Mouse (Mus musculus): Measurements from ENCODE around the gene Srms. TPM values are rescaled to one million over a fixed set of nuclear protein-coding genes. Genes with fewer than 3 reads are reported as not detected.

Gene Srms
- polyA plus RNA-seq, 1 experiment from 2014 or later, result 0.16 TPM

DNA sequence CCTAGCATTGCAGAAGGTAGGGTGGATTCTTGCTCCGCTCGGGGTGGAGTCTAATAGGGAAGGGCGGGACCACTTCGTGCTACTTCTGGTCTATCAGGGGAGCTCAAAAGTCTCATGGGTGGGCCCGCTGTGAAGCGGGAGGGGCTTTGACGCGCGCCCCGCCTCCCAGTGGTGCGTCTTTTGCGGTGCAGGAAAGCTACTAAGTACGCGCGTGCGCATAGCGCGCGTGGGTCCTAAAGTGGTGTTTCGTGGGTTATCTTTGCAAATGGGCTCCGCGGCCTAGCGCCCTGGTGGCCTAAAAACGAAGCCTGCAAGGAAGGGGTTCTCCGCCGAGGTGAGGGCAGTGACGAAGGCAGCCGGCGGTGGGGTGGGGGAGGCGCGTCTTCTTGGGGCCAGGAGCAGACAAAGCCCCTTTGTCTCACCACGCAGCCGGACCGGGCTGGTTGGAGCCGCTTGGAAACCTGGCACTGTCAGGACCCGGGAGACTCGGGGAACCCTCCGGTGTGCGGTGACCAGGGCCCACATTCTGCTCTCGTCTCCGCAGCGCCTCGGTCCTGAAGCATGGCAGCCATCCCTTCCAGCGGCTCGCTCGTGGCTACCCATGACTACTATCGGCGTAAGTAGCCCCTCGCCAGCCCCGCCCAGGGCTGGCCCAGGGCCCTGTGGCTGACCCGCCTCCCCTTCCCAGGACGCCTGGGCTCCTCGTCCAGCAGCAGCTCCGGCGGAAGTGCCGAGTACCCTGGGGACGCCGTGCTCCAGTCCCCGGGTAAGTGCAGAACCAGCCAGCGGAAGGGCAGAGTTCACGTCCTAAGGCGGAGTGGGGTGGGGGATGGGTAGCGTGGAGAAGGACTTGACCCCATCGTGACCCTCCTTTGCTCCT, 25.6 kb downstream of the Srms start, which contains the start of gene Ppdpf:
Gene Ppdpf, plus strand, starts transcription at position 127 of the 880 bp plus-strand sequence.
- peak within 1 kb of the TSS; percentile 70 for H3K4me3 ChIP-seq
- H3K4me1 ChIP-seq, result peaks cover 23% of the 10 kb centered on the region
- no peaks in the 10 kb centered on the region for H3K27me3 ChIP-seq (replicated peaks; ENCODE audit: low read depth, poor library complexity, severe bottlenecking)
- under 1% methylated on average over 64 of the region's 64 CpGs for WGBS
- H3K27ac ChIP-seq (replicated peaks), result peak within 1 kb of the TSS; percentile 99
- H3K36me3 ChIP-seq (replicated peaks), result peaks cover 17% of the 10 kb centered on the region
- peak; percentile 92 for DNase-seq (ENCODE audit: low spot score)
- no peaks in the 10 kb centered on the region for H3K9me3 ChIP-seq

DNA sequence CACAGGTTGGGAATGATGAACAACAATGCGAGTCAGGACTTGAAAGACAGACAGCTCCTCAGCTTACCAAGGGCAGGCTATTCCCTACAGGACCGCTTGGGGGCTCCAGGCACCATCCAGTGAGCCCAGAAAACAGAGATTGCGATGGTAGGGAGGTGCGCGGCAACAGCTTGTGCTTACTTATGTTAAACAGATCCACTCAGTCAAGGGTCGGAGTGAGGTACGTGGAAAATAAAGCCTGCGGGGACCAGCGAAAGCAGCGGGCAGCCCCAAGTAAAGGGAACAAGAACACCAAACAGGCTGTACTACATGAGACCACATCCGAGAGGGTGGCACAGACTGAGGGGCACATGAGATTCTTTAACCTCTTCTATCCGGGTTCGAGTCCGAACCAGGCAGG, 26.4 kb downstream of the Srms start:
- Histone ChIP-seq H3K36me3 (replicated peaks) (peaks cover 17% of the 10 kb centered on the region), H3K27ac (replicated peaks) (peak overlapping the region; percentile 99), H3K4me1 (peaks cover 23% of the 10 kb centered on the region), H3K9me3 (no peaks in the 10 kb centered on the region), H3K4me3 (peak overlapping the region; percentile 70), H3K27me3 (replicated peaks; ENCODE audit: low read depth, poor library complexity, severe bottlenecking) (no peaks in the 10 kb centered on the region)
- WGBS, result under 1% methylated on average over 14 of the region's 14 CpGs
- DNase-seq (ENCODE audit: low spot score), result peak; percentile 90

DNA sequence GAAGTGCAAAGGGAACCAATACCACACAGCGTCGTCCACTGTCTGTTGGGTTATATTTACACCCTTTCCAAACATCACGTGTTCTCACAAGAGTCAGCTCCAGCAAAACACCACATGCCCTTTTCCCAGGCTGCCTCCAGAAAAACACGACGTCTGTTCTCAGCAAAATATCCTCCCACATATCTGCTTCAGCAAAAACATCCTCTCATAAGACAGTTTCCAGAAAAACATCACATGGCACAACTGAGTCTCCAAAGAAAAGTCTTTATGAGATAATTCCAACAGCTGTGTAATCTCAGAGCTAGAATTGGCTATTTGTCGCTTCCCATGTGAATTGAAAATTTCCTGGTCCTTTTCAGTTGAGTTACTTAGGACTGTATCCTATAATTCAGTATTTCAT, 32.1 kb downstream of the Srms start:
- Histone ChIP-seq H3K9me3 (no peaks in the 10 kb centered on the region), H3K36me3 (replicated peaks) (no peaks in the 10 kb centered on the region), H3K27ac (replicated peaks) (no peak overlapping the region), H3K4me3 (no peak overlapping the region), H3K4me1 (no peaks in the 10 kb centered on the region), H3K27me3 (replicated peaks; ENCODE audit: low read depth, poor library complexity, severe bottlenecking) (no peaks in the 10 kb centered on the region)
- no peak for DNase-seq (ENCODE audit: low spot score)
- 83% methylated on average over 6 of the region's 6 CpGs for WGBS

DNA sequence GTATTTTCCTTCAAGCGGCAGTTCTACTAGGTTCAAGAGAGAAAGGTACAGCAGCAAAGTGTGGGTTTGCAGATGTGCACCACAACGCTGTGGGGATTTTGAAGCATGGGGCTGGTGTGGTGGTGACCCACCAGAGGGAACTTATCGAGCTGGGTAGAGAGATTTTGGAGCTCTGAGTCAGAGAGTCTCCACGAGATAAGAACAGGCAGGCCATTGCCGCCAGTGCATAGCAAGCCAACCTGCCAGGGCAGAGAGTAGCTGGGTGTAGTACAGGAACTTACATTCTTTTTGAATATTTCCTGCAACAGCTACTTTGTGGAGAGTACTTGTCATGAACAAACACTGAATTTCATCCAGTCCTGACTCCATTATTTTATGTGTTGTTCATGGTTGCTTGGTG, 34.5 kb downstream of the Srms start:
- 88% methylated on average over 5 of the region's 5 CpGs for WGBS
- Histone ChIP-seq H3K4me3 (no peak overlapping the region), H3K27ac (replicated peaks) (no peak overlapping the region), H3K4me1 (no peaks in the 10 kb centered on the region), H3K27me3 (replicated peaks; ENCODE audit: low read depth, poor library complexity, severe bottlenecking) (no peaks in the 10 kb centered on the region), H3K9me3 (no peaks in the 10 kb centered on the region), H3K36me3 (replicated peaks) (no peaks in the 10 kb centered on the region)
- DNase-seq (ENCODE audit: low spot score), result no peak

DNA sequence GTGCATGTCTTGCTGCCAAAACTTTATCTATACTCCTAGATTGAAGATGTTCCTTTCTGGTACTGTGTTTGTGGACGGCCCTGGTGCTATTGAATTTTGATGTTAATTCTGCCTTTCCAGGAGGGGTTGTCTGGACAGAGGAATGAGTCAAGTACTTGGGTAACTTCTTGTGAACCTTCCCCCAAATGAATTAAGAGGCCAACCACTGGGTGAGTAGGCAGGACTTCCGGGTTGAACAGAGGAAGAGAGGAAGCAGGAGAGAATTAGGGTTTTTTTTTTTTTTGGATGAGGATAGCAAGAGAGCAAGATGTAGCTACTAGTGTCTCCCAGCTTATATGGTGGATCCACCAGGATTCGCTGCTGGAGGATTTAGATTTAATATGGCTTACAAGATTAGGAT, 35.0 kb downstream of the Srms start:
- DNase-seq (ENCODE audit: low spot score), result no peak
- Histone ChIP-seq H3K27me3 (replicated peaks; ENCODE audit: low read depth, poor library complexity, severe bottlenecking) (no peaks in the 10 kb centered on the region), H3K9me3 (no peaks in the 10 kb centered on the region), H3K4me3 (no peak overlapping the region), H3K4me1 (no peaks in the 10 kb centered on the region), H3K36me3 (replicated peaks) (no peaks in the 10 kb centered on the region), H3K27ac (replicated peaks) (no peak overlapping the region)
- WGBS, result 83% methylated on average over 3 of the region's 3 CpGs

DNA sequence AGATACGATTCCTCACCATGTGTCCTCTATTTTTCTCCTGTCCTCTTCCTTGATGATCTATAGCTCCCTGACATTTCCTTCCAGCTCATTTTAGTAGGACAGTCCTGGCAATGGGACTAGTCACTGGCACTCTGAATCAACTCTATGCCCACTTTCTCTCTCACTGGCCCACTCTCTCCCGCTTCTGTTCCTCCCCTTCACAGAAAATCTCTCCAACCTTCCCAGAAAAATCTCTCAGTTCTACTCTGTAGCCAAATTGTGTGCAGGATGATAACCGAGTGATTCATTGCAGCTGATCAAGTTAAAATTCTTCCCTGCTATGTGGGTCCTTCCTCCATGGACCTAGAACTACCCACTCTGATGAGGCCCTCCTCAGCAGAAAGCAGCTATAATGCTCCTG, 38.3 kb downstream of the Srms start:
- Histone ChIP-seq H3K9me3 (no peaks in the 10 kb centered on the region), H3K27me3 (replicated peaks; ENCODE audit: low read depth, poor library complexity, severe bottlenecking) (no peaks in the 10 kb centered on the region), H3K4me3 (no peak overlapping the region), H3K36me3 (replicated peaks) (no peaks in the 10 kb centered on the region), H3K4me1 (no peaks in the 10 kb centered on the region), H3K27ac (replicated peaks) (no peak overlapping the region)
- DNase-seq (ENCODE audit: low spot score), result no peak
- WGBS, result 89% methylated on average over 3 of the region's 3 CpGs

DNA sequence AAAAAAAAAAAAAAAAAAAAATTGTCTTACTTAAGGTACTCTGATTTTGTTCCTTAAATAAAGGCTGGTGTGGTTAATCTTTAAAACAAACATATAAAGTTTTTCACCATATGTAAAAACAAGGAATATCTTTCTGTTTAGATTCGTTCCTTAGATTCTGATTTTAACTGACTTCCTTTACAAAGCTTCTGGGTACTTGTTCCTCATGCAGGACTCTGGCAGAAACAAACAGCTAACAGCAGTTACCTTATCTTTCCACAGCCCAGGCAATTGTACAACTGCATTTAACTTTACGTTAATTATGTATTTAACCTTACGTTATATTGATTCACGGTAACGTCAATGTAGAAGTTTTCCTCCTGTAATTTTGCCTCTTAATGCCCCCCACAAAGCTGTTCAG, 46.5 kb downstream of the Srms start:
- DNase-seq (ENCODE audit: low spot score), result no peak
- H3K9me3 ChIP-seq, result no peaks in the 10 kb centered on the region
- H3K36me3 ChIP-seq (replicated peaks), result no peaks in the 10 kb centered on the region
- no peak overlapping the region for H3K4me3 ChIP-seq
- H3K27ac ChIP-seq (replicated peaks), result no peak overlapping the region
- 85% methylated on average over 5 of the region's 5 CpGs for WGBS
- no peaks in the 10 kb centered on the region for H3K4me1 ChIP-seq
- peaks cover 10% of the 10 kb centered on the region; the same call in 1 of the 2 replicates for H3K27me3 ChIP-seq (replicated peaks; ENCODE audit: low read depth, poor library complexity, severe bottlenecking)

DNA sequence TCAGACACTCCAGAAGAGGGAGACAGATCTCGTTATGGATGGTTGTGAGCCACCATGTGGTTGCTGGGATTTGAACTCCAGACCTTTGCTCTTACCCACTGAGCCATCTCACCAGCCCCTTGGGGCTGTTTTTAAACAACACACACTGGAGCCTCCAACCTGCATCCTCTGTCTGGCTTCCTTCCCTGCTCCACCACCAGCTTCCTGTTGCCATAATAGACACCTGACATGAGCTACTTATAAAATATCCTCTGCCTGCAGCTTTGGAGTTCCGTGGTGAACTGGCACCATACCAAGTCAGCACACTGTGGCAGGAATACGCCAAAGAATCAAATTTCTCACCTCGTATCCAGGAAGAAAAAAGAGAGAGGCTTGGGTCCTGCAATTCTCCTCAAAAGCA, 52.2 kb downstream of the Srms start:
- H3K4me3 ChIP-seq, result no peak overlapping the region
- no peaks in the 10 kb centered on the region for H3K36me3 ChIP-seq (replicated peaks)
- H3K27ac ChIP-seq (replicated peaks), result no peak overlapping the region
- H3K4me1 ChIP-seq, result peaks cover 22% of the 10 kb centered on the region
- WGBS, result 82% methylated on average over 4 of the region's 4 CpGs
- DNase-seq (ENCODE audit: low spot score), result no peak
- H3K27me3 ChIP-seq (replicated peaks; ENCODE audit: low read depth, poor library complexity, severe bottlenecking), result peaks cover 44% of the 10 kb centered on the region
- H3K9me3 ChIP-seq, result no peaks in the 10 kb centered on the region

DNA sequence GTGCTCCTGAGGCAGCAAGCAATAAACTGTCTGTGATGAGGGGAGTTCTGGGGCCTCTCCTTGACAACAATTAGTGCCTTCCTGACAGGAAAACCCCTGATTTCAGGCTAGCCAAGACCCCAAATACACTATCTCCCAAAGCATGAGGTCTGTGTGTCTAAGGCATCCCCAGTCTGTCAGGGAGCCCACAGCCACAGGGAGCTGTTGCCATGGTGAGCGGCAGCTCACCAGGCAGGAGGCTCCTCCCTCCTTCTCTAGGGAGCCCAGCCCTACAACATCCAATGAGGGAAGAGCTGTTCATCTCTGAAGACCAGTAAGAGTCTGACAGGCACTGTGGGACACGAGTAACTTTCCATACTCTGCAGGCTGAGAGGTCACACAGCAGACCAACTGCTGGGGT, 53.2 kb downstream of the Srms start:
- 0% methylated on average over 2 of the region's 2 CpGs for WGBS
- DNase-seq (ENCODE audit: low spot score), result peak; percentile 49
- no peak overlapping the region for H3K4me3 ChIP-seq
- H3K9me3 ChIP-seq, result no peaks in the 10 kb centered on the region
- H3K27ac ChIP-seq (replicated peaks), result no peak overlapping the region
- H3K27me3 ChIP-seq (replicated peaks; ENCODE audit: low read depth, poor library complexity, severe bottlenecking), result peaks cover 48% of the 10 kb centered on the region
- peaks cover 23% of the 10 kb centered on the region for H3K4me1 ChIP-seq
- no peaks in the 10 kb centered on the region for H3K36me3 ChIP-seq (replicated peaks)

DNA sequence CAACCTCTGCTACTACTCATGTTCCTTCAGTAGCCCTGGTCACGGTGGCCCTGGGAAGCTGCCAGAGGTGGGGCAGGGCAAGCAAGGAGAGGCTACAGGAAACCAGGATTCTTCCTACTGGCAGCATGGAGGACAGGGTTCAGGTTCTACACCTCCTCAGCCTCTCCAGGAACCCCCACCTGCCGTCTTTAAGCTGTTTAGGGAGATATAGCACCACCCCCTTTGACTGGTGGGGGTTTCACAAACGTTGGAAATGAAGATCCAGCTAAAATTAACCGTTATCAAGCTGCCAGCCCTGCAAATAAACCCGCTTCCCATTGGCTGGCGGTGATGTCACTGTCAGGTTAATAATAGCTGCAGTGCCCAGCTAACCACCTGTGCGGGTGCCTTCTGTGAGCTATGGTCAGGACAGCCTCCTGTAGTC, 53.9 kb downstream of the Srms start:
- DNase-seq (ENCODE audit: low spot score), result no peak
- no peaks in the 10 kb centered on the region for H3K9me3 ChIP-seq
- H3K27me3 ChIP-seq (replicated peaks; ENCODE audit: low read depth, poor library complexity, severe bottlenecking), result peaks cover 55% of the 10 kb centered on the region
- H3K4me1 ChIP-seq, result peaks cover 23% of the 10 kb centered on the region
- H3K4me3 ChIP-seq, result no peak overlapping the region
- WGBS, result 60% methylated on average over 7 of the region's 7 CpGs
- no peak overlapping the region for H3K27ac ChIP-seq (replicated peaks)
- no peaks in the 10 kb centered on the region for H3K36me3 ChIP-seq (replicated peaks)

DNA sequence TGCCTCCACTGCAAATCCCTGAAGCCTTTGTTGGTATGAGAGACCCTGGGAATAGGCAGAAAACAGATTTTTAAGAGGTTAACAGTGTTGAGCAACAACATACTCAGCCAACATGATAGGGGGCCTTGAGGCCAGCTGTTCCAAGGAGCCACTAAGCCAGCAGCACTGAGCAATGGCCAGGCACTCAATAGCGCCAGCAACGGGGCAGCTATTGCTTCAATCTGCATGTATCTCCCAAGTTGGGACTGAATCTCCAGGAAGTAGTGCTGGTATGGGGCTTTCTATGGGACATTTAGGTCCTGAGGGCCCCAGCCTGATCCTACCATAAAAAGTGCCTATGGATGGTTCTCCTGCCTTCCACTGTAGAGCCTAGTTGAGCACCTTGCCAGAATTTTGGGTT, 54.5 kb downstream of the Srms start:
- Histone ChIP-seq H3K27ac (replicated peaks) (no peak overlapping the region), H3K4me3 (no peak overlapping the region), H3K36me3 (replicated peaks) (no peaks in the 10 kb centered on the region), H3K4me1 (peaks cover 23% of the 10 kb centered on the region), H3K27me3 (replicated peaks; ENCODE audit: low read depth, poor library complexity, severe bottlenecking) (peaks cover 57% of the 10 kb centered on the region), H3K9me3 (no peaks in the 10 kb centered on the region)
- WGBS, result 92% methylated on average over 2 of the region's 2 CpGs
- DNase-seq (ENCODE audit: low spot score), result no peak

DNA sequence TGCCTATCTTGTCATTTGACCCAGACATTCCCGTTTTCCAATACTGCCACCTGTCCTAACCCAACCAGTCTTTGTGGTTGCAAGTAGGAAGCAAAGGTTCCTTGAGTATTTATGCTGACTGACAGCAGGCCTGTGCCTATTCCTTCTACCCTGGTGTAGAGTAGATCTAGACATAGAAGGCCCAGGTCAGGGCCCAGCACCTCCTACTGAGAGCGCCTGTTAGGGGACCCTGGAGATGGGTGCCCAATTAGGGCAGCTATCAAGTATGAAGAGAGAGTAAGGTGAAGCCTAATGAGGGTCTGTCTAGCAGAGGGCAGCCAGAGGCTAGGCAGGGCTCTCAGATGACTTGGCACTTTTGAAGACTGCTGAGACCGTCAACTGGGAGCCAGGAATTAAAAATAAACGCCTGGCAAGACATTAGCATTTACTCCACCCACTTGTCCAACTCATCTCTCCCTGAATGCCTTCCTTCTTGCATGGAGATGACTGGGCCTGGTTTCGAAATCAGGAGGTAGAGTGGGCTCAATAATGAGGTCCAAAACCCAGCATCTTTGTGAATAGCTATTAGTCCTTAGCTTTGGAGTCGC, 55.2 kb downstream of the Srms start:
- Histone ChIP-seq H3K36me3 (replicated peaks) (no peaks in the 10 kb centered on the region), H3K9me3 (no peaks in the 10 kb centered on the region), H3K27me3 (replicated peaks; ENCODE audit: low read depth, poor library complexity, severe bottlenecking) (peaks cover 64% of the 10 kb centered on the region), H3K4me1 (peaks cover 23% of the 10 kb centered on the region), H3K4me3 (no peak overlapping the region), H3K27ac (replicated peaks) (no peak overlapping the region)
- DNase-seq (ENCODE audit: low spot score), result no peak
- 81% methylated on average over 6 of the region's 6 CpGs for WGBS

DNA sequence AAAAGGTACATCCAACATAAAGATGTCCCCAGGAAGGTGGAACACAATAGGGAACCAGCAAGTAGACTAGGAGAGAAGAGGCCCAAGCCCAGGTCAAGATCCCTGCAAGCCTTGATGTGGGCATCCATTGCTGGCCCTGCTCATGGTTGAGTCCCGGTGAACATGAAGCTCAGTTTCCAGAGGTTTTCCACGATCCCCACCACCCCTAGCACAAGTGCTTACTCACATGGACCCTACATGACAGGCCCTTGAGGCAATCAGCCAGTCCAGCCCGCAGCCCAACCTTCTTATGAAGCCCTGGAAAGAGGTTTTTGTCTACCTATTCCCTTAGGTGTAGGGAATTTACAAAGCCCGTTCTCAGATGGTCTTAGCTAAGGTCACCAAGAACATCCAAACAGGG, 55.8 kb downstream of the Srms start:
- Histone ChIP-seq H3K27ac (replicated peaks) (no peak overlapping the region), H3K36me3 (replicated peaks) (no peaks in the 10 kb centered on the region), H3K27me3 (replicated peaks; ENCODE audit: low read depth, poor library complexity, severe bottlenecking) (peaks cover 69% of the 10 kb centered on the region), H3K4me3 (peak overlapping the region; percentile 57), H3K4me1 (peaks cover 23% of the 10 kb centered on the region), H3K9me3 (no peaks in the 10 kb centered on the region)
- DNase-seq (ENCODE audit: low spot score), result no peak
- 82% methylated on average over 4 of the region's 4 CpGs for WGBS

Measured in embryonic facial prominence, embryonic 10.5 days (tissue).